Mouse (Mus musculus): ENCODE measurements at regions not wholly inside any gene's neighbourhood (a gene's known extent, or its start where the extent isn't known, plus 50 kb on each side); places are given as distances from the start of the nearest gene placed in this dataset.

DNA sequence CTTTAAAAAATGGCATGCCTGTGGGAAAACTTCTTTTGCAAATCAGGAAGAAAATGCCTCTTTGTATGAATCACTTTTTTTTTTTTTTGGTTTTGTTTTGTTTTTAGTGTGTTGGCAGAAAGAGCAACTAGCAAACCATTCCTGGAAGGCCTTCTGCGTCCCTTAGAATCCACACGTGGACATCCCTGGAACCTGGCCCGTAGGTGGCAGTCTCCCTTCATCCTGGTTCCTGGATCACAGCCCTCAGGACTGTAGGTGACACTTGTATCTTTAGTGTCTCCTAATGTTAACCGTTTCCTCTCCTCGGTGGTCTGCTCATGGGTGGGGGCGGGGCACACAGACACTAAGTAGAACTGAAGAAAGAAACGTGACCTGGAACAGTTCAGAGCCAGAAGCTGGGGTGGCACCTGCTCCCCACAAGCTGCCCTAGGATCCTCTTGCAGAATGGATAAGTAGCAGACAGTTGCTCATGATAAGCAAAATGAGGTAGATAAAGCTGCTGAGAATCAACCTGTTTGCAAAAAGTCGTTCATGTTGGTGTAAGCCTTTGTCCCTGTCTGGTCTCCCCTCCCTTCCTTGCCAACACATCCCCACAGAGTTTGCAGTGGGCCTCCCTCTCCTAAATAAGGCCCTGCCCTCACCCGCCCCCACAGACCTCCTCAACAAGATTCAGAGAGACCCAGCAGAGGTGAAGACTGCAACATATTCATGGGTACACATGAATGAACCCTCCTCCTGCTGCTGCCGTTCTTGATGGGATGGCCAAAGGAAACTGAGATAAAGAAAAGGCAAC lies 52.6 kb upstream of the Armc2 start:
- TF ChIP-seq CTCF (IDR thresholded peaks at IDR 0.05; ENCODE audit: low read depth) (peak; percentile 61), EP300 (IDR thresholded peaks at IDR 0.05; ENCODE audit: low read depth) (peak; percentile 75)
- Histone ChIP-seq H3K4me2 (ENCODE audit: low read depth) (no peak overlapping the region; the same call in none of the 2 replicates), H3K36me3 (replicated peaks; ENCODE audit: control insufficient read depth, insufficient read depth, low read depth) (no peaks in the 10 kb centered on the region), H3K9ac (replicated peaks) (no peak overlapping the region), H3K4me1 (replicated peaks; ENCODE audit: control insufficient read depth in 2 of 2, insufficient read depth in 2 of 2, low read length in 1 of 2) (peaks cover 13 to 52% of the 10 kb centered on the region in 2 experiments), H3K4me3 (ENCODE audit: insufficient read depth in 1 of 2, low read depth in 2 of 2, low read length in 2 of 2) (no peak overlapping the region), H3K27ac (no peak overlapping the region), H3K27me3 (ENCODE audit: control insufficient read depth, insufficient read depth, low read length) (no peaks in the 10 kb centered on the region), H3K9me3 (ENCODE audit: control insufficient read depth, low read length) (no peaks in the 10 kb centered on the region)
- peak; percentile 82 for ATAC-seq (ENCODE audit: insufficient read depth)
- no peak for DNase-seq (ENCODE audit: low read depth in 3 of 3, low spot score in 3 of 3)
- 11% methylated on average over 10 of the region's 10 CpGs for WGBS (ENCODE audit: insufficient replicate concordance)

DNA sequence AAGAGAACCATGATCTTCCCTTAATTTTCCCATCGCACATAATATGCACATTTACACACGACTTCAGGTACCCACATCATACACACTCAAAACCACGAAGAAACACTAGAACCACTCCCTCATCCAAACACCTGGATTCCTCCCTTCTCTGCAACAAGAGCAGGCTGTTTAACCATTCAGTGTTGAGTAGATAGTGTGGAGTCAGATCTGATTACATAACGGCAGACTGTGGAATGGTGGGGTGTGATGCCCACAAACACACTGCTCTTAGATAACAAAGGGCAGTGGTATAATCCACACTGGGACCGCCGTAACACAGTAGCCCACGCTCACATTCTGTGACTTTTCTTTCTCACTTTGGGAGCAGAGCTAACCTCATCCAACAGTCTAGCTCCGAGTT lies 51.5 kb upstream of the Armc2 start:
- peak; percentile 50; the same call in 1 of the 2 replicates for TF ChIP-seq EP300 (IDR thresholded peaks at IDR 0.05; ENCODE audit: low read depth)
- TF ChIP-seq CTCF (IDR thresholded peaks at IDR 0.05; ENCODE audit: low read depth) = no peak
- 23% methylated on average over 8 of the region's 8 CpGs for WGBS (ENCODE audit: insufficient replicate concordance)
- Histone ChIP-seq H3K4me1 (replicated peaks; ENCODE audit: control insufficient read depth in 2 of 2, insufficient read depth in 2 of 2, low read length in 1 of 2) (peaks cover 13 to 52% of the 10 kb centered on the region in 2 experiments), H3K27ac (no peak overlapping the region), H3K9me3 (ENCODE audit: control insufficient read depth, low read length) (no peaks in the 10 kb centered on the region), H3K4me2 (ENCODE audit: low read depth) (0 out of 2 replicates have a peak overlapping the region, but pooled peaks have one; percentile 1), H3K27me3 (ENCODE audit: control insufficient read depth, insufficient read depth, low read length) (no peaks in the 10 kb centered on the region), H3K36me3 (replicated peaks; ENCODE audit: control insufficient read depth, insufficient read depth, low read depth) (no peaks in the 10 kb centered on the region), H3K4me3 (ENCODE audit: insufficient read depth in 1 of 2, low read depth in 2 of 2, low read length in 2 of 2) (no peak overlapping the region), H3K9ac (replicated peaks) (no peak overlapping the region)
- DNase-seq (ENCODE audit: low read depth in 3 of 3, low spot score in 3 of 3) (no peak), ATAC-seq (ENCODE audit: insufficient read depth) (peak; percentile 34; the same call in 1 of the 2 replicates)

DNA sequence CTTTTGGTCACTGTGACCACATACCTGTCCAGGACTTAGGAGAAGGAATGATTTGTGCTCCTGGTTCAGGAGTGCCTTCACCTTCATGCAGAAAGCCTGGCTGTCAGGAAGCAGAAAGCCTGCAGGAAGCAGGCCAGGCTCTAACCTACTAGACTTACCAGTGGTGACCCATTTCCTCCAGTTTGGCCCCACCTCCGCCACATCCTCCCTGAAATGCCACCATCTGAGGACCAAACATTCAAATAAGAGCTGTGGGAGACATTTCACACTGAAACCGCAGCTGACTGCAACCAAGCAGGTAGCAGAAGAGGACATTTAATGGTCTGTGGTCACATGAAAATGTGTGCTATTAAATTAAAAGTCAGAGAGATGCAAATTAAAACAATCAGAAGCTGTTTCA lies 50.3 kb upstream of the Armc2 start:
- Histone ChIP-seq H3K4me1 (replicated peaks; ENCODE audit: control insufficient read depth in 2 of 2, insufficient read depth in 2 of 2, low read length in 1 of 2) (peaks cover 13 to 55% of the 10 kb centered on the region in 2 experiments), H3K36me3 (replicated peaks; ENCODE audit: control insufficient read depth, insufficient read depth, low read depth) (no peaks in the 10 kb centered on the region), H3K4me2 (ENCODE audit: low read depth) (no peak overlapping the region), H3K9me3 (ENCODE audit: control insufficient read depth, low read length) (no peaks in the 10 kb centered on the region), H3K4me3 (ENCODE audit: insufficient read depth in 1 of 2, low read depth in 2 of 2, low read length in 2 of 2) (no peak overlapping the region), H3K27ac (no peak overlapping the region), H3K9ac (replicated peaks) (no peak overlapping the region), H3K27me3 (ENCODE audit: control insufficient read depth, insufficient read depth, low read length) (no peaks in the 10 kb centered on the region)
- DNase-seq (ENCODE audit: low read depth in 3 of 3, low spot score in 3 of 3) (no peak), ATAC-seq (ENCODE audit: insufficient read depth) (no peak)
- no peak for TF ChIP-seq EP300 (IDR thresholded peaks at IDR 0.05; ENCODE audit: low read depth)
- TF ChIP-seq CTCF (IDR thresholded peaks at IDR 0.05; ENCODE audit: low read depth) = no peak
- WGBS (ENCODE audit: insufficient replicate concordance) = 45% methylated on average over 2 of the region's 2 CpGs
